Mouse (Mus musculus) embryonic fibroblast, embryonic 13.5 days (primary cell): ENCODE measurements around the gene C1qtnf9.

Experiments used
- CTCF ChIP-seq: IDR thresholded peaks from 2 replicates; pipeline ENCODE4 v1.5.1; 2011; ENCODE audit warnings: mild to moderate bottlenecking, control low read depth, low read length, moderate library complexity, borderline replicate concordance; ENCODE audit not compliant: insufficient read depth
- POLR2A ChIP-seq: IDR thresholded peaks from 2 replicates; pipeline ENCODE4 v1.6.1; 2011; ENCODE audit warnings: low read depth, mild to moderate bottlenecking, control low read depth, low read length, moderate library complexity

GRCm38 (mm10) chr14:60811547-60811946, 43.6 kb downstream of the C1qtnf9 start:
- TF ChIP-seq CTCF (no peak), POLR2A (no peak)
